Mouse (Mus musculus): ENCODE results near the gene Cdc42.

DNA sequence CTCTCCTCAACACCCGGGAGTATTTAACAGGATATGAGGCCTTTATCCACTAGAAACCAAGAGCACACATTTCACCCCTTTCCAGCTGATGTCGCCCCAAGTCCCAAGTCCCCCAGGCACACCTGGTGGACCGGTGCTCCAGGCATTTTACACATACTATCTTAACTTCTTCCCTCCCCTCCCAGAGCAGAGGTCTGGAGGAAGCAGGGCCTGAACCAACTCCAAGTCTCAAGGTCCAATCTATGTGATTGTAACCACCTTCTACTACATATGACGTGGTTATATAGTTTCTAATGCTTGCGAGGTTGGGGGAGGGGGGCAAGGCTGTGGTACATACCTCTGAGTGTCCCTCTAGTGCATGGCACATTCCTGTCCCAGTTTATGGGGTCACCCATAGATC, 75.4 kb downstream of the Cdc42 start:
- TF ChIP-seq CTCF (IDR thresholded peaks at IDR 0.05; ENCODE audit: control insufficient read depth, insufficient read depth, insufficient replicate concordance, low read depth, low read length) (no peak), POLR2A (IDR thresholded peaks at IDR 0.05; ENCODE audit: control insufficient read depth, low read depth, low read length) (no peak)

Measured in testis, adult 2 months (tissue).